ENCODE assay signal across 16 mouse cellular contexts in the genomic region with DNA sequence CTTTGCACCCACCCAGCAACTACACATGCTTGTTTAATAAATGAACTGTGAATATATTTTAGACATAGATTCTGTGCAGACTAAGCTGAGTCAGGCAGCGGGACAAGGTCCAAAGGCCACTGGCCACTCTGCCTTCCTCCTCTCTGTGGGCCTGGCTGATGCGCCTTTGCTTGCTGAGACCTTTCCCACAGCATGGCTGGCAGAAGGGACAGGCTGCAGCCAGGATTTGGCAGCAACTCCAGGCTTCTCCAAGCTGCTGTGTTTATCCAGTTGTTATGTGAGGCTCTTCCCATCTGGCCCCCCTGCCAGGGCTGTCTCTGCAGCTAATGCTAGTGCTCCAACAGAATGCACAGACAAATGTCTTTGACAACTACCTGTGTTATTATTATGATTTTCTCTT.
DNase-seq lines count a peak whose midpoint lies in the region; ATAC-seq and TF ChIP-seq lines count a peak whose summit lies in the region.
"Had no signal": no experiment of that assay in that cellular context is flagged by ENCODE, and none has a peak within 500 bp of the region (broad histone marks: within the 10 kb centered on the region; RNA-seq: fewer than 3 reads in every experiment).

No protein-coding gene starts in this region.

- no peaks in the 10 kb centered on the region for H3K9me3 ChIP-seq in hindbrain, embryonic 15.5 days
- no peaks in the 10 kb centered on the region for H3K9me3 ChIP-seq in hindbrain, embryonic 12.5 days (replicated peaks)
- H3K9me3 ChIP-seq in lung, postnatal 0 days (ENCODE audit: low read length), result no peaks in the 10 kb centered on the region
- H3K9me3 ChIP-seq in hindbrain, postnatal 0 days (ENCODE audit: low read length), result no peaks in the 10 kb centered on the region
- H3K9me3 ChIP-seq in kidney, postnatal 0 days (replicated peaks; ENCODE audit: low read length), result no peaks in the 10 kb centered on the region
- H3K9me3 ChIP-seq in intestine, embryonic 16.5 days (ENCODE audit: control insufficient read depth, low read length), result no peaks in the 10 kb centered on the region
- H3K9me3 ChIP-seq: liver, embryonic 13.5 days; stomach, embryonic 15.5 days had no signal

- H3K4me1 ChIP-seq in hindbrain, embryonic 15.5 days (replicated peaks), result peaks cover 7% of the 10 kb centered on the region
- no peaks in the 10 kb centered on the region for H3K4me1 ChIP-seq in hindbrain, embryonic 12.5 days
- no peaks in the 10 kb centered on the region for H3K4me1 ChIP-seq in lung, postnatal 0 days (ENCODE audit: insufficient read depth, low read depth, low read length)
- H3K4me1 ChIP-seq in hindbrain, postnatal 0 days (ENCODE audit: insufficient read depth, low read length), result peaks cover 14% of the 10 kb centered on the region
- H3K4me1 ChIP-seq in kidney, postnatal 0 days (replicated peaks; ENCODE audit: insufficient read depth, low read length), result no peaks in the 10 kb centered on the region
- no peaks in the 10 kb centered on the region for H3K4me1 ChIP-seq in intestine, embryonic 16.5 days (ENCODE audit: control insufficient read depth, insufficient read depth, low read length)
- H3K4me1 ChIP-seq: liver, embryonic 13.5 days; stomach, embryonic 15.5 days had no signal

- H3K9ac ChIP-seq in hindbrain, embryonic 15.5 days, result no peak overlapping the region
- no peak overlapping the region for H3K9ac ChIP-seq in hindbrain, embryonic 12.5 days
- no peak overlapping the region for H3K9ac ChIP-seq in lung, postnatal 0 days (replicated peaks; ENCODE audit: low read depth)
- no peak overlapping the region for H3K9ac ChIP-seq in hindbrain, postnatal 0 days (replicated peaks; ENCODE audit: low read length)
- H3K9ac ChIP-seq in kidney, postnatal 0 days (ENCODE audit: low read depth, low read length), result no peak overlapping the region
- no peak overlapping the region for H3K9ac ChIP-seq in intestine, embryonic 16.5 days (ENCODE audit: low read depth, low read length)
- H3K9ac ChIP-seq: liver, embryonic 13.5 days; stomach, embryonic 15.5 days had no signal

- no peaks in the 10 kb centered on the region for H3K27me3 ChIP-seq in hindbrain, embryonic 15.5 days
- no peaks in the 10 kb centered on the region for H3K27me3 ChIP-seq in hindbrain, embryonic 12.5 days
- no peaks in the 10 kb centered on the region for H3K27me3 ChIP-seq in lung, postnatal 0 days (replicated peaks; ENCODE audit: insufficient read depth, low read length)
- no peaks in the 10 kb centered on the region for H3K27me3 ChIP-seq in hindbrain, postnatal 0 days (ENCODE audit: insufficient read depth, low read length)
- H3K27me3 ChIP-seq in kidney, postnatal 0 days (ENCODE audit: insufficient read depth, low read length), result no peaks in the 10 kb centered on the region
- no peaks in the 10 kb centered on the region for H3K27me3 ChIP-seq in intestine, embryonic 16.5 days (replicated peaks; ENCODE audit: control insufficient read depth, insufficient read depth, low read length)
- H3K27me3 ChIP-seq: liver, embryonic 13.5 days; stomach, embryonic 15.5 days had no signal

- no peaks in the 10 kb centered on the region for H3K36me3 ChIP-seq in hindbrain, embryonic 15.5 days
- no peaks in the 10 kb centered on the region for H3K36me3 ChIP-seq in hindbrain, embryonic 12.5 days
- H3K36me3 ChIP-seq in lung, postnatal 0 days (ENCODE audit: insufficient read depth, low read length), result no peaks in the 10 kb centered on the region
- H3K36me3 ChIP-seq in hindbrain, postnatal 0 days (ENCODE audit: insufficient read depth, low read length), result no peaks in the 10 kb centered on the region
- H3K36me3 ChIP-seq in kidney, postnatal 0 days (ENCODE audit: insufficient read depth, low read length), result no peaks in the 10 kb centered on the region
- no peaks in the 10 kb centered on the region for H3K36me3 ChIP-seq in intestine, embryonic 16.5 days (ENCODE audit: control insufficient read depth, insufficient read depth, low read length)
- H3K36me3 ChIP-seq: liver, embryonic 13.5 days; stomach, embryonic 15.5 days had no signal

- peak; percentile 64; the same call in 1 of the 2 replicates for ATAC-seq in hindbrain, embryonic 15.5 days (ENCODE audit: low FRiP score, low read depth)
- no peak for ATAC-seq in hindbrain, embryonic 12.5 days (ENCODE audit: low FRiP score)
- no peak for ATAC-seq in lung, postnatal 0 days
- ATAC-seq in hindbrain, postnatal 0 days, result peak; percentile 51
- peak; percentile 68 for ATAC-seq in kidney, postnatal 0 days (replicated peaks; ENCODE audit: low FRiP score, low read depth)
- ATAC-seq in intestine, embryonic 16.5 days, result no peak
- ATAC-seq: inflammation-experienced regulatory T-cells, adult 6 months had no signal

- TF ChIP-seq CTCF in lung, postnatal 0 days (IDR thresholded peaks at IDR 0.05), result no peak
- no peak for TF ChIP-seq CTCF in hindbrain, postnatal 0 days (IDR thresholded peaks at IDR 0.05; ENCODE audit: low read depth)
- TF ChIP-seq CTCF in kidney, postnatal 0 days (IDR thresholded peaks at IDR 0.05; ENCODE audit: low read depth), result no peak

- no peak overlapping the region for H3K27ac ChIP-seq in hindbrain, embryonic 15.5 days (replicated peaks)
- no peak overlapping the region for H3K27ac ChIP-seq in hindbrain, embryonic 12.5 days
- H3K27ac ChIP-seq in lung, postnatal 0 days (ENCODE audit: low read length), result no peak overlapping the region
- no peak overlapping the region for H3K27ac ChIP-seq in hindbrain, postnatal 0 days
- H3K27ac ChIP-seq in kidney, postnatal 0 days, result no peak overlapping the region
- no peak overlapping the region for H3K27ac ChIP-seq in intestine, embryonic 16.5 days (ENCODE audit: low read length)
- H3K27ac ChIP-seq: liver, embryonic 13.5 days; stomach, embryonic 15.5 days had no signal

- H3K4me3 ChIP-seq in hindbrain, embryonic 15.5 days, result no peak overlapping the region
- H3K4me3 ChIP-seq in hindbrain, embryonic 12.5 days, result no peak overlapping the region
- no peak overlapping the region for H3K4me3 ChIP-seq in lung, postnatal 0 days (ENCODE audit: low read depth, low read length)
- H3K4me3 ChIP-seq in hindbrain, postnatal 0 days (ENCODE audit: low read length), result no peak overlapping the region
- H3K4me3 ChIP-seq in kidney, postnatal 0 days (replicated peaks; ENCODE audit: low read depth, low read length), result no peak overlapping the region
- no peak overlapping the region for H3K4me3 ChIP-seq in intestine, embryonic 16.5 days (ENCODE audit: low read length)
- H3K4me3 ChIP-seq: liver, embryonic 13.5 days; myocyte; stomach, embryonic 15.5 days had no signal

- 61% methylated on average over 2 of the region's 2 CpGs for WGBS in hindbrain, embryonic 15.5 days
- 84% methylated on average over 2 of the region's 2 CpGs for WGBS in hindbrain, embryonic 12.5 days
- WGBS in lung, postnatal 0 days, result 56% methylated on average over 2 of the region's 2 CpGs
- WGBS in hindbrain, postnatal 0 days, result 41% methylated on average over 2 of the region's 2 CpGs
- 72% methylated on average over 2 of the region's 2 CpGs for WGBS in kidney, postnatal 0 days
- 55% methylated on average over 2 of the region's 2 CpGs for WGBS in intestine, embryonic 16.5 days

- H3K4me2 ChIP-seq in hindbrain, embryonic 15.5 days, result no peak overlapping the region
- H3K4me2 ChIP-seq in hindbrain, embryonic 12.5 days (replicated peaks), result no peak overlapping the region
- no peak overlapping the region for H3K4me2 ChIP-seq in lung, postnatal 0 days (replicated peaks; ENCODE audit: low read depth, low read length)
- H3K4me2 ChIP-seq in hindbrain, postnatal 0 days (ENCODE audit: low read depth, low read length), result no peak overlapping the region
- H3K4me2 ChIP-seq in kidney, postnatal 0 days (ENCODE audit: low read length), result no peak overlapping the region
- no peak overlapping the region for H3K4me2 ChIP-seq in intestine, embryonic 16.5 days (ENCODE audit: low read depth, low read length)
- H3K4me2 ChIP-seq: liver, embryonic 13.5 days; stomach, embryonic 15.5 days had no signal

- DNase-seq in lung, postnatal 14 days, result peak; percentile 6
- no peak for DNase-seq in lung, postnatal 0 days (ENCODE audit: low spot score)
- peak; percentile 64 for DNase-seq in hindbrain, postnatal 0 days (ENCODE audit: low spot score)
- no peak for DNase-seq in kidney, postnatal 0 days (ENCODE audit: low spot score)
- DNase-seq in yolk sac, embryonic 10.5 days (ENCODE audit: low spot score), result no peak
- DNase-seq: cerebellum, adult 18-20 months; layer of hippocampus, adult 9-11 months; liver, embryonic 13.5 days; right cerebral cortex, postnatal 25 days; thymus, postnatal 4 days had no signal

- no peak for TF ChIP-seq EP300 in lung, postnatal 0 days (IDR thresholded peaks at IDR 0.05)

Comparison
In these comparisons a context has a peak if more than half of its experiments do, and no peak if none do; other contexts are left out.
1. ATAC-seq: peak in hindbrain, embryonic 15.5 days (single experiment), hindbrain, postnatal 0 days (single experiment) and kidney, postnatal 0 days (single experiment); none in hindbrain, embryonic 12.5 days (single experiment), lung, postnatal 0 days (single experiment) and intestine, embryonic 16.5 days (single experiment).
2. DNase-seq: peak in lung, postnatal 14 days (single experiment) and hindbrain, postnatal 0 days (single experiment); none in lung, postnatal 0 days (single experiment), kidney, postnatal 0 days (single experiment) and yolk sac, embryonic 10.5 days (single experiment).